Mouse (Mus musculus) ES-Bruce4 (cell line): ENCODE data around the gene Fstl4. TPM values are rescaled to one million over a fixed set of nuclear protein-coding genes. Genes with fewer than 3 reads are reported as not detected.

Experiments used
- H3K27ac ChIP-seq: 2 replicates; pipeline ENCODE4 v1.5.1; 2012; ENCODE audit warnings: low read length, inconsistent platforms; ENCODE audit not compliant: insufficient read depth
- H3K27me3 ChIP-seq: 2 replicates; pipeline ENCODE4 v1.6.1; 2012; ENCODE audit warnings: mild to moderate bottlenecking, low read length, inconsistent platforms; ENCODE audit not compliant: control insufficient read depth, poor library complexity, insufficient read depth, severe bottlenecking
- H3K36me3 ChIP-seq: 2 replicates; pipeline ENCODE4 v1.6.1; 2012; ENCODE audit warnings: inconsistent platforms, mild to moderate bottlenecking, low read length, moderate library complexity; ENCODE audit not compliant: control insufficient read depth, poor library complexity, insufficient read depth, severe bottlenecking
- H3K4me1 ChIP-seq: one replicate; pipeline ENCODE4 v1.8.1; 2011; ENCODE audit warnings: low read length; ENCODE audit not compliant: control insufficient read depth, insufficient read depth
- H3K4me3 ChIP-seq: 2 replicates; pipeline ENCODE4 v1.5.1; 2011; ENCODE audit warnings: low read depth, mild to moderate bottlenecking, low read length
- H3K9ac ChIP-seq: 2 replicates; pipeline ENCODE4 v1.6.1; 2012; ENCODE audit warnings: low read depth, mild to moderate bottlenecking, inconsistent platforms; ENCODE audit not compliant: poor library complexity, severe bottlenecking
- H3K9me3 ChIP-seq: replicated peaks from 2 replicates; pipeline ENCODE4 v1.6.1; 2012; ENCODE audit warnings: mild to moderate bottlenecking, low read length, inconsistent platforms; ENCODE audit not compliant: control insufficient read depth, poor library complexity, insufficient read depth, severe bottlenecking
- CTCF ChIP-seq: IDR thresholded peaks from one replicate; pipeline ENCODE4 v1.8.1; 2011; ENCODE audit warnings: low read depth, low read length
- EP300 ChIP-seq: IDR thresholded peaks from 2 replicates; pipeline ENCODE4 v1.6.1; 2011; ENCODE audit warnings: low read depth, low read length; ENCODE audit not compliant: insufficient read depth
- POLR2A ChIP-seq: IDR thresholded peaks from one replicate; pipeline ENCODE4 v1.8.1; 2011; ENCODE audit warnings: low read length; ENCODE audit not compliant: insufficient read depth
- polyA plus RNA-seq: library from polyadenylated mRNA; stranded (reverse); fragments of >200 nt; gene quantifications from 2 replicates; pipeline ENCODE4 v1.2.4, GENCODE M21; 2011; ENCODE audit warnings: low read depth; ENCODE audit not compliant: missing spikeins, insufficient read depth, insufficient read length

Fstl4 gene
- polyA plus RNA-seq, 1 experiment, result not detected

DNA sequence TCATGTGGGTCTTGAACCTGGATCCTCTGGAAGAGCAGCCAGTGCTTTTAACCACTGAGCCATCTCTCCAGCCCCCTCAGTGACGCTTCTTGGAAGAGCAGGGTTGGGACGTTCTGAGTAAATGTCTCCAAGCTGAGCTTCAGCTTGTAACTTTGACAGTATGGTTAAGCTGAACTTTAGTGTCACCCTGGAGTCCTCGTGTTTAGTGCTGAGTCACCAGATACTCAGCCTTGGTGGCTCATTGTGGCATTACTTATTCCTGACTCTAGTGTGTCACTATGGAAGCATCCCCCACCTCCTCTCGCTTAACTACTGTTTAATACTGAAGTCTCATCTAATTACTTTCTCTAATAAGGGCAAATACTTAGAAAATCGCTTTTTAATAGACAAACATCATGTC lies 380.1 kb downstream of the Fstl4 start:
- no peak overlapping the region for H3K4me3 ChIP-seq
- TF ChIP-seq CTCF (no peak), EP300 (no peak), POLR2A (no peak)
- no peaks in the 10 kb centered on the region for H3K36me3 ChIP-seq
- H3K9me3 ChIP-seq, result no peaks in the 10 kb centered on the region
- no peaks in the 10 kb centered on the region for H3K27me3 ChIP-seq
- no peak overlapping the region for H3K9ac ChIP-seq
- H3K4me1 ChIP-seq, result no peaks in the 10 kb centered on the region
- H3K27ac ChIP-seq, result no peak overlapping the region

DNA sequence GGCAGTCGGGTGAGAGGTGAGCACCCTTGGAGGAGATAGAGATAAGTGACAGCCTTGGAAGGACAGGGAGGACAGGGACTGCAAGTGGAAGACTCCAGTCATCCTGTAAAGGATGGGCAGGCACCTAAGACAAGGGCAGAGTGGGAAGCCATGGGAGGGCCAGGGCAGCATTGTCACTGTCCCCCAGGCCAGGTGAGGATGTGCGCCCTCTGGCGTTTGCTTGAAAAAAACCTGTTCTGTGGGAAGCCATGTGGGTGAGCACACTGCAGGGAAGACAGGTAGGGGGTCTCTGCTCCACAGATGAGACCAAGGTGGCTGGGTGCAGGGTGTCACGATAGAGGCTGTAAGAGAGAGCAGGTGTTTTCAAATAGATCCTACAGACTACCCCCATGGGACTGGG lies 381.9 kb downstream of the Fstl4 start:
- Histone ChIP-seq H3K27me3 (no peaks in the 10 kb centered on the region), H3K9ac (no peak overlapping the region), H3K36me3 (no peaks in the 10 kb centered on the region), H3K27ac (no peak overlapping the region), H3K4me3 (no peak overlapping the region), H3K9me3 (no peaks in the 10 kb centered on the region), H3K4me1 (no peaks in the 10 kb centered on the region)
- TF ChIP-seq POLR2A, result no peak
- TF ChIP-seq CTCF, result peak; percentile 91

DNA sequence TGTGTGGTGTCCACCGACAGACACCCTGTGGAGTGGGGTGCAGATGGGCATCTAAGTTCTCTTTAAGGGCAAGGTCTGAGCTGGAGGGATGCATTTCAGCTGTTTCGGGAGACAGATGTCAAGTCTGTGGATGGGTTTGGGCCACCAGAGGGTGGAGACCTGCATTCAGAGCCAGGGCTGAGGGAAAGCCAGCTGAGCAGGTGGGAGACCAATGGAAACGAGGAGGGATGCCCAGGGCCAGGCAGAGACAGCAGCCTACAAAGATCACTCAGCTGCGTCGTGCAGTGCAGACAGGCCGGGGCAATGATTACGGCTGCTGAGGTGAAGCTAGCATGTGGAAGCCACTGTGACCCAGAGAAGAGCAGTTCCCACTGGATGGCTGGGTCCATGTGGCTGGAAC lies 392.0 kb downstream of the Fstl4 start:
- Histone ChIP-seq H3K4me1 (no peaks in the 10 kb centered on the region), H3K9ac (no peak overlapping the region), H3K36me3 (no peaks in the 10 kb centered on the region), H3K4me3 (no peak overlapping the region), H3K27ac (no peak overlapping the region), H3K9me3 (no peaks in the 10 kb centered on the region), H3K27me3 (no peaks in the 10 kb centered on the region)
- TF ChIP-seq EP300 (no peak), POLR2A (no peak), CTCF (no peak)

DNA sequence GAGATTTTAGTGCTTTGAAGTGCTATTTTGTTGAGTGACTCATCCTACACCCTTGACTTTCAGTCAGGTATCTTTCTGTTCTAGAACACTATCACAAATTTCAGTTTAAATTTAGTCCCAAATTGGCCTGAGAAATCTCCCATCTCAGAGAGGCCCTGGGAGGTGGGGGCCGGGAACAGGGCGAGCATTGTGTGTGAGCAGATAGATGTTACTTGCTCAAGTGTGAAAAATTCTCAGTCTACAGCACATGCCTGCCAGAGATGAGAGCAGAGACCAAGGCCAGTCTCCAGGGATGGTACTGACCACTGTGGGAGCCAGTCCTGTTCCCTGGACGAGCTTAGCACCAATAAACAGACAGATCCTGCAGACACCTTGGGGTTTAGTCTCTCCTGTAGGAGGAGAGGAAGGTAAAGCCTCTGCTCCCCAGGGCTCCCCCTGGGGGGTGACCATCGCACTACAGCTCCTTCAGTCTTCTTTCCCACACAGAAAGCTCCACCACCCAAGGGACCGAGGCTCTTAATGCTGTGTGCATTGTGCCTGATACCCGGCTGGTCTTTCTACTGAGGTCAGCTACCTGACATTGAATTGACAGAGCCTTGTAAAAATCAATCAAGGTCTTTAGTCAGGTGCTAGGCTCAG lies 393.3 kb downstream of the Fstl4 start:
- Histone ChIP-seq H3K36me3 (no peaks in the 10 kb centered on the region), H3K4me1 (no peaks in the 10 kb centered on the region), H3K27ac (no peak overlapping the region), H3K27me3 (no peaks in the 10 kb centered on the region), H3K9ac (no peak overlapping the region), H3K9me3 (no peaks in the 10 kb centered on the region), H3K4me3 (no peak overlapping the region)
- no peak for TF ChIP-seq POLR2A
- no peak for TF ChIP-seq EP300
- no peak for TF ChIP-seq CTCF

DNA sequence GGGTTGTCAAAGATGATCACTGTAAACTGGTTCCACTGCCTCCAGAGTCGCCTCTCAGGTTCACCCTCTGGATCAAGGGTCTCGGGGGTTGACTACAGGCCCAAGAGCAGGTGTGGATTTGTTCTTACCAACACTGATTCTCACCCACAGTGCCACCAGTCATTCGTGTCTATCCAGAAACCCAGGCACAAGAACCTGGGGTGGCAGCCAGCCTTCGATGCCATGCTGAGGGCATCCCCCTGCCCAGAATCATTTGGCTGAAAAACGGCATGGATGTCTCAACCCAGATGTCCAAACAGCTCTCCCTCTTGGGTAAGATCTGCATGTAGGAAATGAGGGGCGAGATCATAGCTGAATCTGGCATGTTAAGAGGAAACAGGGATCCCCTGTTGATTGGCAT lies 398.0 kb downstream of the Fstl4 start:
- Histone ChIP-seq H3K27me3 (no peaks in the 10 kb centered on the region), H3K36me3 (no peaks in the 10 kb centered on the region), H3K9me3 (no peaks in the 10 kb centered on the region), H3K27ac (no peak overlapping the region), H3K4me1 (no peaks in the 10 kb centered on the region), H3K4me3 (no peak overlapping the region), H3K9ac (no peak overlapping the region)
- TF ChIP-seq POLR2A, result no peak
- TF ChIP-seq CTCF, result no peak
- no peak for TF ChIP-seq EP300

DNA sequence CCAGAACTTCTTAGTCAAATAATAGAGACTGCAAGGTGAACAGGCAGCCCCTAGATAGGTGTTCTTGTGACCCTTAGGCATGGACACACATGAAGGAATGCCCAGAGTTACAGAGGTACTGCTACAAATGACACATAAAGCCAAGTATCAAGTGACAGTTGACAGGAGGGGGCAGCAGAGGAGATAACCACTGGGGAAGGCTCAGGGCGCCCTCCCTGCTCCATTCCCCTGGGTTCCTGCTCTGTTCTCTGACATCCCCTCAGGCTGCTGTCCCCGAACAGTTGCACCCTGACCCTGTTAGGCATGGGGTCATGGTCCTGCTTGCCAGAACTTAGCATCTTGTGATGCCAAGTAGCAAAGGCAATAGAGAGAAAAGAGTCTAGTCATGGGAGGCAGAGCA lies 402.0 kb downstream of the Fstl4 start:
- H3K27me3 ChIP-seq, result no peaks in the 10 kb centered on the region
- no peak for TF ChIP-seq EP300
- TF ChIP-seq CTCF, result no peak
- H3K36me3 ChIP-seq, result no peaks in the 10 kb centered on the region

More for the DNA sequence above, 402.0 kb downstream of the Fstl4 start:
- Histone ChIP-seq H3K9ac (no peak overlapping the region), H3K4me3 (no peak overlapping the region), H3K4me1 (no peaks in the 10 kb centered on the region), H3K9me3 (no peaks in the 10 kb centered on the region), H3K27ac (no peak overlapping the region)
